Mouse (Mus musculus) brain, embryonic 14.5 days (tissue): Measurements from ENCODE around the gene Vps8.

Experiments
- CTCF ChIP-seq: fragments of 200-500 bp; IDR thresholded peaks from 2 replicates; pipeline ENCODE4 v1.5.1; 2012; ENCODE audit warnings: inconsistent platforms, mild to moderate bottlenecking, moderate library complexity, borderline replicate concordance; ENCODE audit not compliant: insufficient read depth, insufficient read length; ENCODE audit errors: extremely low read depth
- POLR2A ChIP-seq: fragments of 200-500 bp; IDR thresholded peaks from 2 replicates; pipeline ENCODE4 v1.6.1; 2012; ENCODE audit warnings: mild to moderate bottlenecking, inconsistent platforms, borderline replicate concordance; ENCODE audit not compliant: poor library complexity, insufficient read depth, insufficient read length, severe bottlenecking; ENCODE audit errors: extremely low read depth

DNA sequence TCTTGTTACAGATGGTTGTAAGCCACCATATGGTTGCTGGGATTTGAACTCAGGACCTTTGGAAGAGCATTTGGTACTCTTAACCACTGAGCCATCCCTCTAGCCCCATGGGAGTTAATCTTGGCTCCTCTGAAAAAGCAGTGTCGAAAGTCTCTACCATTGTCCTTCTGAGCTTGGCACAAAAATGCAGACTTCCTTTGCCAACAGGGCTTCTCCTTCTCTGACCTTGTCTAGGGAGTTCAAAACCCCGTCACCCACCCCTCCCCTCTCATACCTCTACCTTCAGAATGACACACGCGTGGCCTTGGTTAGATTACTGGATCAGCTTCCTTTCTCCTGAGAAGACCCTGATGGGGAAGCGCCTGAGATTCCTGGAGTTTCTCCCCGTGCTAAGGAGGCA is 71.8 kb downstream of the Vps8 start:
- TF ChIP-seq CTCF (no peak), POLR2A (no peak)
